Mouse (Mus musculus) right cerebral cortex, postnatal 25 days (tissue): ENCODE data around the gene Fhit.
"Not testable (repeated sequence)": the region's sequence is repeated elsewhere in the genome, so short reads cannot be mapped to it uniquely, and the experiment has no call there.

Experiments used
- DNase-seq: peaks from one replicate; pipeline ENCODE4 v3.0.0; 2022

The Fhit gene

GRCm38 (mm10) chr14:9899494-9899893, 1262.3 kb downstream of the Fhit start:
- no peak for DNase-seq

- peak; percentile 44 for DNase-seq
Measured at GRCm38 (mm10) chr14:9896556-9896955, 1265.3 kb downstream of the Fhit start.

- no peak for DNase-seq
Measured at GRCm38 (mm10) chr14:9852041-9852440, 1309.8 kb downstream of the Fhit start.

GRCm38 (mm10) chr14:9832290-9832689, 1329.5 kb downstream of the Fhit start:
- no peak for DNase-seq

GRCm38 (mm10) chr14:9828699-9829240, 1333.1 kb downstream of the Fhit start:
- not testable (repeated sequence) for DNase-seq

GRCm38 (mm10) chr14:9815963-9816362, 1345.9 kb downstream of the Fhit start:
- DNase-seq, result no peak

- DNase-seq, result peak; percentile 5
Measured at GRCm38 (mm10) chr14:9811847-9812321, 1350.0 kb downstream of the Fhit start.

GRCm38 (mm10) chr14:9811177-9811846, 1350.5 kb downstream of the Fhit start:
- DNase-seq, result no peak

GRCm38 (mm10) chr14:9793403-9793802, 1368.4 kb downstream of the Fhit start:
- DNase-seq, result no peak

GRCm38 (mm10) chr14:9788402-9788950, 1373.4 kb downstream of the Fhit start:
- DNase-seq, result no peak

- no peak for DNase-seq
Measured at GRCm38 (mm10) chr14:9787389-9787788, 1374.4 kb downstream of the Fhit start.

GRCm38 (mm10) chr14:9785861-9786260, 1376.0 kb downstream of the Fhit start:
- no peak for DNase-seq

- DNase-seq, result no peak
Measured at GRCm38 (mm10) chr14:9751341-9751740, 1410.5 kb downstream of the Fhit start.

GRCm38 (mm10) chr14:9748709-9749108, 1413.1 kb downstream of the Fhit start:
- no peak for DNase-seq

- no peak for DNase-seq
Measured at GRCm38 (mm10) chr14:9721917-9722472, 1439.8 kb downstream of the Fhit start.

GRCm38 (mm10) chr14:9698621-9699020, 1463.2 kb downstream of the Fhit start:
- no peak for DNase-seq

- no peak for DNase-seq
Measured at GRCm38 (mm10) chr14:9697101-9697500, 1464.7 kb downstream of the Fhit start.

- DNase-seq, result no peak
Measured at GRCm38 (mm10) chr14:9696004-9696403, 1465.8 kb downstream of the Fhit start.

GRCm38 (mm10) chr14:9695217-9695690, 1466.6 kb downstream of the Fhit start:
- DNase-seq, result no peak

GRCm38 (mm10) chr14:9688664-9689257, 1473.1 kb downstream of the Fhit start:
- no peak for DNase-seq

GRCm38 (mm10) chr14:9684362-9684761, 1477.5 kb downstream of the Fhit start:
- no peak for DNase-seq

GRCm38 (mm10) chr14:9672728-9673127, 1489.1 kb downstream of the Fhit start:
- DNase-seq, result no peak

- DNase-seq, result no peak
Measured at GRCm38 (mm10) chr14:9671776-9672175, 1490.1 kb downstream of the Fhit start.

GRCm38 (mm10) chr14:9669766-9670165, 1492.1 kb downstream of the Fhit start:
- DNase-seq, result no peak
